Mouse (Mus musculus) left cerebral cortex, adult 6 months (tissue): Measurements from ENCODE around the gene Samhd1. TPM values are rescaled to one million over a fixed set of nuclear protein-coding genes. Genes with fewer than 3 reads are reported as not detected.

Experiments
- long read RNA-seq, 2 experiments: library from polyadenylated mRNA; unstranded; transcript quantifications; one replicate each; pipeline ENCODE4 v2.0.0; 2019 to 2020
- polyA plus RNA-seq: library from polyadenylated mRNA; unstranded; fragments of <200 nt; fragmentation: Nextera tagmentation; gene quantifications from 2 replicates; pipeline ENCODE4 v1.2.3, GENCODE M21; 2021

The Samhd1 gene
- polyA plus RNA-seq, result 3.0 and 4.1 TPM in 2 replicates
- long read RNA-seq, experiment 1, transcript Samhd1-206 (17 exons, 2,036 nt), result minor isoform, 7 of 22 reads
- long read RNA-seq, experiment 1, transcript Samhd1-201 (16 exons, 3,926 nt), result major isoform, 8 of 22 reads
- long read RNA-seq, experiment 1, partial matches to known transcripts, result 3 of 22 reads
- long read RNA-seq, experiment 1, other reads (novel, unspliced or antisense), result 4 of 22 reads
- long read RNA-seq, experiment 2, transcript Samhd1-201 (16 exons, 3,926 nt), result major isoform, 6 of 14 reads
- long read RNA-seq, experiment 2, partial matches to known transcripts, result 0 of 14 reads
- long read RNA-seq, experiment 2, other reads (novel, unspliced or antisense), result 4 of 14 reads

GRCm38 (mm10) chr2:157135014-157135413 lies at the start of gene Samhd1:
Samhd1 (minus strand) TSS chr2:157135265.

GRCm38 (mm10) chr2:157086796-157087195 lies 48.3 kb downstream of the Samhd1 start, which contains the start of gene Tldc2:
Tldc2 (plus strand) TSS chr2:157087055.

DNA sequence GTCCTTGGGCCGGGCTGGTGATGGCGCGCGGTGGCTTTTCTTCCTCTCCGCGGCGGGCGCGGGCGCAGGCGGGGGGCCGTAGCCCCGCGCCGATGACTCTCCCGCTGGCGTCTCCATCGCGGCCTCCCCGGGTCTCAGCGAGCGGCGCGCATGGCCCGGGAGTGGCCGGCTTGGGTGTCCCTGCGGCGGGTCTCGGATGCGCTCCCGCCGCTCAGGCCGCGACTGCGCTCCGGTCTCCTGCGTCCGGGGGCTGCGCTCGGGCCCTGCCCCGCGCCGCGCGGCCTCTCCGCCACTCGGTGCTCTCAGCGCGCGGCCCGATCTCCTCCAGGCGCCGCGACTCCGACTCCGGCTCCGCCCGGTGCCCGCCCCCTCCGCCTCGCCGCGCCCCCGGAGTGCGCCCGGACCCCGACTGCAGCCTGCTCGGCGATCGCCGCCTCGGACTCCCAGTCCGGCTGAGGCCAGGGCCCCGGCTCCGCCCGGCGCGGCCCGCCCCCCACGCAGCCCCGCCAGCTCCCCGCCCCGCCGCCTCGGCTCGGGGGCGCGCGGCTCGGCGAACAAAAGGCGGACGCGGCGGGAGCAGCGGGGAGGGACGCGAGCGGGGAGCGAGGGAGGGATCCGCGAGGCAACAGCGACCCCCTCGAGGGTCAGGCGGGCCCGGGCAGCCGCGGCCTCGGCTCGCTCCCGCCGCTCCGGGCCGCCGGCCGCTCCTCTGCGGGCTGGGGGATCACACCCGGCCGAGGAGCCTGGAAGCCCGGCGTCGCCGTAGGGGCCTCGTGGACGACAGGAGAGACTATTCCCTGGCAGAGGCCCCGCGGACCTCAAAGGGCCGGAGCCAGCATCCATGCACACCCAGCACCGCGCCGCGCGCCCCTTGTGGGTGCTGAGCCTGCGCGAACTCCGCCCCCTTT lies 56.0 kb downstream of the Samhd1 start, which contains the start of gene Soga1:
Gene Soga1 (minus strand): TSS at position 462 of the 908 bp plus-strand sequence.

Other genes with a start within 250 kb of the Samhd1 start
- 0.65 and 0.72 TPM in 2 replicates for gene Sla2, start 248.1 kb downstream of the Samhd1 start, polyA plus RNA-seq
- 642 and 643 TPM in 2 replicates for gene Ndrg3, start 143.2 kb downstream of the Samhd1 start, polyA plus RNA-seq
- 2.4 and 3.3 TPM in 2 replicates for gene Dsn1, start 128.1 kb downstream of the Samhd1 start, polyA plus RNA-seq
- gene Soga1, start 56.0 kb downstream of the Samhd1 start, polyA plus RNA-seq, result 1.1 and 2.2 TPM in 2 replicates
- not detected in 2 replicates for gene Tldc2, start 48.2 kb downstream of the Samhd1 start, polyA plus RNA-seq
- 0.32 and 0.51 TPM in 2 replicates for gene Rbl1, start 69.3 kb upstream of the Samhd1 start, polyA plus RNA-seq
- 124 and 158 TPM in 2 replicates for gene Rpn2, start 143.8 kb upstream of the Samhd1 start, polyA plus RNA-seq
- 0.07 and 0.10 TPM in 2 replicates for gene Mroh8, start 144.3 kb upstream of the Samhd1 start, polyA plus RNA-seq
- 0.46 TPM in 1 of 2 replicates, not detected in the other for gene Ghrh, start 212.2 kb upstream of the Samhd1 start, polyA plus RNA-seq
- 102 and 115 TPM in 2 replicates for gene Manbal, start 232.3 kb upstream of the Samhd1 start, polyA plus RNA-seq